Mouse (Mus musculus) heart, embryonic 15.5 days (tissue): Measurements from ENCODE around the gene S100a4. TPM values are rescaled to one million over a fixed set of nuclear protein-coding genes. Genes with fewer than 3 reads are reported as not detected.

Experiments used
- ATAC-seq: fragments of 200-750 bp; cut with Nextera tagmentation; replicated peaks from 2 replicates; pipeline ENCODE4 v1.8.0; 2017; ENCODE audit warnings: low read depth, moderate TSS enrichment; ENCODE audit not compliant: insufficient number of reproducible peaks, insufficient read depth, low FRiP score
- H3K27ac ChIP-seq: fragments of 300-500 bp; sonication (generic); 2 replicates; pipeline ENCODE4 v1.5.1; 2015; ENCODE audit warnings: mild to moderate bottlenecking, inconsistent platforms
- H3K27me3 ChIP-seq: fragments of 300-500 bp; sonication (generic); 2 replicates; pipeline ENCODE4 v1.6.1; 2015; ENCODE audit warnings: inconsistent platforms
- H3K36me3 ChIP-seq: fragments of 300-500 bp; sonication (generic); 2 replicates; pipeline ENCODE4 v1.6.1; 2015; ENCODE audit warnings: mild to moderate bottlenecking, inconsistent platforms
- H3K4me1 ChIP-seq: fragments of 300-500 bp; sonication (generic); replicated peaks from 2 replicates; pipeline ENCODE4 v1.6.1; 2015; ENCODE audit warnings: inconsistent platforms
- H3K4me2 ChIP-seq: fragments of 300-500 bp; sonication (generic); 2 replicates; pipeline ENCODE4 v1.6.1; 2015; ENCODE audit warnings: inconsistent platforms, mild to moderate bottlenecking, moderate library complexity
- H3K4me3 ChIP-seq: fragments of 300-500 bp; sonication (generic); 2 replicates; pipeline ENCODE4 v1.5.1; 2015; ENCODE audit warnings: mild to moderate bottlenecking, inconsistent platforms
- H3K9ac ChIP-seq: fragments of 300-500 bp; sonication (generic); 2 replicates; pipeline ENCODE4 v1.6.1; 2015; ENCODE audit warnings: mild to moderate bottlenecking, inconsistent platforms
- H3K9me3 ChIP-seq: fragments of 300-500 bp; sonication (generic); replicated peaks from 2 replicates; pipeline ENCODE4 v1.6.1; 2016; ENCODE audit warnings: inconsistent platforms
- WGBS: fragments of 180-500 bp; shearing (Covaris S2); methylation state at CpG from one replicate; pipeline ENCODE4 v1.1.7; 2015; ENCODE audit warnings: mixed read lengths; 5-methylcytosine and 5-hydroxymethylcytosine counted together
- polyA plus RNA-seq: library from polyadenylated mRNA; unstranded; fragments of >200 nt; fragmentation: Nextera tagmentation; extraction: Ambion mirVana; gene quantifications from 2 replicates; pipeline ENCODE4 v1.2.1, GENCODE M21; 2015

Gene S100a4
- polyA plus RNA-seq, 1 experiment from 2014 or later: 2.8 TPM

DNA sequence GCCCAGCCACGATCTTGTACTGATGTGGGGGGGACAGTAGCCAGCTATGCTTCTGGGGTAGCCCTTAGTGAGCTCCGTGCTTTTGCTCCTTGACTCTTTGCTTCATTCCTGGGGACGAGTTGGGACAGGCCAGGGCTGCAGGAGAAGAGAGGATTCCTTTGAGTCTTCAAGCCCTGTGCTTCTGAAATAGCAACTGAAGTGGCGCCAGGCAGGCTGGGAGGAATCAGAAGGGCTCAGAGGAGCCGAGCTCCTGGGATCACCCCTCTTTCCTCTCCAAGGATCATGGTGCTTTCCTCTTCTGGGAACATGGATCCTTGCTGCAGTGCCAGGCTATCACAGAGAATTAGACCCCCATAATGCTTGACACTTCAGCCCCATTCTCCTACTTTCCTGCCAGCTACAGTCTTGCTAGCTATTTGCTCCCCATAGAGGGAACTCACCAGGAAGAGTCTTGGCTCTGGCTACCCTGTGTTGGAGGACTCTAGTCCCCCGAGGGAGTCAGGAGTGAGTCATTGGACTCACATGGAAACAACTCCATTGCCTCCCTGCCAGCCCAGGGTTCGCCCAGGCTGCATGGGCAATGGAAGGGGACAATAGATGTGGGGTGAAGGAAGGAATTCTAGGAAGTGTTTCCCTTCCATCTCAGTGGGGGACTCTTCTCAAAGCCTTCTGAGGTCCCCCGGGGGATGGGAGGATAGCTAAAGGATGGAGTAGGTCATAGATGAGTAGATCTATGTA is 2.9 kb upstream of the S100a4 start:
- H3K27me3 ChIP-seq: no peaks in the 10 kb centered on the region
- H3K4me2 ChIP-seq: no peak overlapping the region
- no peaks in the 10 kb centered on the region for H3K36me3 ChIP-seq
- no peak overlapping the region for H3K27ac ChIP-seq
- peaks cover 29% of the 10 kb centered on the region for H3K4me1 ChIP-seq
- 54% methylated on average over 8 of the region's 8 CpGs for WGBS
- no peak overlapping the region for H3K4me3 ChIP-seq
- ATAC-seq: no peak
- no peak overlapping the region for H3K9ac ChIP-seq
- no peaks in the 10 kb centered on the region for H3K9me3 ChIP-seq

DNA sequence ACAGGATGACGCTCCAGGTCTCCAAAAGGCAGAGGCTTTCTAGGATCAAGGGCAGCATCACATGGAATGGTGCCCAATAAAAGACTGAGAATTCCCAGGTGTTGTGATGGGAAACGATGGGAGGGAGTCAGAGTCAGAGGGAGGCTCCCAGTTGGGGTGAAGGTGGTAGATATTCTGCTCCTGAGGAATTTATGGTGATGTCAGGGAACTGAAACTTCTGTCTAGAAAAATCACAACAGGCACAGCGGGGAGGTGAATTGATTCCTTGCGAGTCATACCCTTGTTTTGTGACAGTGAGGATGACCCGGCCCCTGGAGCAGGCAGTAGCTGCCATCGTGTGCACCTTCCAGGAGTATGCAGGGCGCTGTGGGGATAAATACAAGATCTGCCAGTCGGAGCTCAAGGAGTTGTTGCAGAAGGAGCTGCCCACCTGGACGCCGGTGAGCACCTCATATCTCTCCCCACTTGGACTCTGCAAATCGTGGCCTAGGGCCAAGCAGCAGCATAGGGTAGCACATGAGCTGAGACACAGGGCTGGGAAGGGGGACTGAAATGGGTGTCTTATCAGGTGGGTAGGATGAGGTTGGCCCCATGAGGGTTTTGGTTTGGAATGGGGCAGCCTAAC is 2.0 kb upstream of the S100a4 start, which contains the start of gene Gm42674:
Gm42674 (plus strand) TSS at position 419 of the 625 bp plus-strand sequence.
- 69% methylated on average over 11 of the region's 11 CpGs for WGBS
- no peak for ATAC-seq

DNA sequence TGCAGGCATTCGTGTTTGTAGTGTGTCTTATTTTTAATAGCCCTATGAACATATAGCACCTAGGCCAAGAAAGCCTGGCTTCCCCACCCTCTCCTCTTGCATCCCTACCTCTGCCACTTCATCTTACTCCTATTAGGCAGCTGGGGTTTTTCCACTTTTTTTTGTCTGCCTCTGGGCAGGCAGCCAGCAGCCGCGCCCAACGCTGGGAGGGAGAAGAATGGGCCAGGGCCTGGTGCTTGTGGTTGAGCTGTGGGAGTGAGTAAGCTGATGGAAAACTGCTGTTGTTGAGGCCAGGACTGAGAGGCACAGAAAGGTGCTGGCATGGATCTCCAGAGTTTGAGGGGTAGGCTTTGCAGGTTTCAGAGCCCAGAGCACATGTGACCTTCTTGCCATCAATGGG is 845 bp downstream of the S100a4 start:
- 28% methylated on average over 4 of the region's 4 CpGs for WGBS
- Histone ChIP-seq H3K4me1 (peaks cover 27% of the 10 kb centered on the region), H3K4me3 (no peak overlapping the region), H3K4me2 (no peak overlapping the region), H3K9ac (no peak overlapping the region), H3K27ac (peak overlapping the region; percentile 35), H3K36me3 (no peaks in the 10 kb centered on the region), H3K27me3 (no peaks in the 10 kb centered on the region), H3K9me3 (no peaks in the 10 kb centered on the region)
- peak; percentile 43; the same call in 1 of the 2 replicates for ATAC-seq

More for the DNA sequence above, 2.0 kb upstream of the S100a4 start, which contains the start of gene Gm42674:
- Histone ChIP-seq H3K4me2 (no peak within 1 kb of the TSS), H3K9me3 (no peaks in the 10 kb centered on the region), H3K36me3 (no peaks in the 10 kb centered on the region), H3K4me1 (peaks cover 29% of the 10 kb centered on the region), H3K27me3 (no peaks in the 10 kb centered on the region), H3K9ac (no peak within 1 kb of the TSS), H3K4me3 (no peak within 1 kb of the TSS), H3K27ac (no peak within 1 kb of the TSS)

DNA sequence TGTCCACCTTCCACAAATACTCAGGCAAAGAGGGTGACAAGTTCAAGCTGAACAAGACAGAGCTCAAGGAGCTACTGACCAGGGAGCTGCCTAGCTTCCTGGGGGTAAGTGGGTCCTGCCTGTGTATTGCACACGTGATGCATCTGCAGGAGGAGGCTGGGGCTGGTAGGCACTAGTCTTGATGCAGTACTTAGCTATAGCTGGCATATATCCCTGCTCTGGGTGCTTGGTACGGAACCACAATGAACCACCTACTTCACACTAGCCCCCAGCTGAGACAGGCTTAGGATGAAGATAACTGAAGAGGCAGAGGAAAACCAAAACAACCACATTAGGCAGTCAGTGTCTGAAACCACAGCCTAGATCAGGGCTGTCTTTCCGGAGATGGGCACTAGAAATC is 1.5 kb downstream of the S100a4 start:
- Histone ChIP-seq H3K9me3 (no peaks in the 10 kb centered on the region), H3K36me3 (no peaks in the 10 kb centered on the region), H3K27ac (peak overlapping the region; percentile 35), H3K4me3 (no peak overlapping the region), H3K4me2 (no peak overlapping the region), H3K27me3 (no peaks in the 10 kb centered on the region), H3K9ac (no peak overlapping the region), H3K4me1 (peaks cover 24% of the 10 kb centered on the region)
- no peak for ATAC-seq
- 78% methylated on average over 3 of the region's 3 CpGs for WGBS

DNA sequence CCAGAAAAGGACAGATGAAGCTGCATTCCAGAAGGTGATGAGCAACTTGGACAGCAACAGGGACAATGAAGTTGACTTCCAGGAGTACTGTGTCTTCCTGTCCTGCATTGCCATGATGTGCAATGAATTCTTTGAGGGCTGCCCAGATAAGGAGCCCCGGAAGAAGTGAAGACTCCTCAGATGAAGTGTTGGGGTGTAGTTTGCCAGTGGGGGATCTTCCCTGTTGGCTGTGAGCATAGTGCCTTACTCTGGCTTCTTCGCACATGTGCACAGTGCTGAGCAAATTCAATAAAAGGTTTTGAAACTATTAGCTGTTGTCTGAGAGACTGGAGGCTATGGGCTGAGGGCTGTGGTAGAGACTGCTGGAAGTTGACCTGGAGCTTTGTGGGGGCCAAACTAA is 2.2 kb downstream of the S100a4 start:
- Histone ChIP-seq H3K9ac (no peak overlapping the region), H3K9me3 (no peaks in the 10 kb centered on the region), H3K4me3 (no peak overlapping the region), H3K4me2 (no peak overlapping the region), H3K4me1 (peaks cover 20% of the 10 kb centered on the region), H3K27ac (no peak overlapping the region), H3K27me3 (no peaks in the 10 kb centered on the region), H3K36me3 (no peaks in the 10 kb centered on the region)
- no peak for ATAC-seq
- 62% methylated on average over 2 of the region's 2 CpGs for WGBS

DNA sequence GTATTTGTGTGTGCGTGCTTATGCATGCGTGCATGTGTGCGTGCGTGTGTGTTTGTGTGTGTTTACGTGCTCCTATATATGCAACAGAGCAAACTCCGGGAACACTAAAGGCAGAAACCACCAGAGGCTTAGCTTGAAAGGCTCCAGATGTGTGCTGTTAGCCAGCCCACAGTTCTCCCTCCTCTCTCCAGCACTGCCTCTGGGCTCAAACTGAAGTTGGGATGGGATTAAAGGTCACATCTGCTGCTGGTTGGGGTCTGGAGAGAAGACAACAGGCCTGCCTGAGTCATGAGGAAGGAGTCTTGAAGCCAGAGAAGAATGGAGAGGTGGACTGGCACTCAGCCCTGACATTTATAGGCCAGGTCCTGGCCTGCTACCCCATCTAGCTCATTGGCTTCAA is 2.6 kb downstream of the S100a4 start:
- Histone ChIP-seq H3K4me2 (no peak overlapping the region), H3K36me3 (no peaks in the 10 kb centered on the region), H3K4me1 (peaks cover 18% of the 10 kb centered on the region), H3K27me3 (no peaks in the 10 kb centered on the region), H3K9ac (no peak overlapping the region), H3K27ac (no peak overlapping the region), H3K4me3 (no peak overlapping the region), H3K9me3 (no peaks in the 10 kb centered on the region)
- ATAC-seq: no peak
- 84% methylated on average over 6 of the region's 6 CpGs for WGBS

DNA sequence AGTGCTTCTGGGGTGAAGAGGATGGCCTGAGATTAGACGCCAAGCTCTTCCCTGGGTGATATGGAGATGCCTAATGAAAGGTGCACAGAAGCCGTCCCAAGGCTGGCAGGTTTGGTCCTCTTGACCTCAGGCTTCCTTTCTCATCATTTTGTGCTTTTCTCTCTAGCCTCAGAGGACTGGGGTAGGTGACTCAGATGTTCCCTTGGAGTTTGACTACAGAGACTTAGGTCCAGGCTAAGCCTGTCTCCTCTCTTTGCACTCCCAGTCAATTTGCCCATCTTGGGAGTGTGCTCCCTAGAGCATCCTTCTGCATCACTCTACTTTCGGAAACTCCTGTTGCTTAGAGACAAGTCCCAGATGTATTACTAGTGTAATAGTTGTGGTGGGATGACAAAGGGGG is 3.8 kb downstream of the S100a4 start:
- Histone ChIP-seq H3K4me2 (no peak overlapping the region), H3K9me3 (no peaks in the 10 kb centered on the region), H3K27ac (no peak overlapping the region), H3K36me3 (no peaks in the 10 kb centered on the region), H3K27me3 (no peaks in the 10 kb centered on the region), H3K4me1 (peaks cover 18% of the 10 kb centered on the region), H3K4me3 (no peak overlapping the region), H3K9ac (no peak overlapping the region)
- ATAC-seq: no peak
- 75% methylated on average over 3 of the region's 3 CpGs for WGBS

DNA sequence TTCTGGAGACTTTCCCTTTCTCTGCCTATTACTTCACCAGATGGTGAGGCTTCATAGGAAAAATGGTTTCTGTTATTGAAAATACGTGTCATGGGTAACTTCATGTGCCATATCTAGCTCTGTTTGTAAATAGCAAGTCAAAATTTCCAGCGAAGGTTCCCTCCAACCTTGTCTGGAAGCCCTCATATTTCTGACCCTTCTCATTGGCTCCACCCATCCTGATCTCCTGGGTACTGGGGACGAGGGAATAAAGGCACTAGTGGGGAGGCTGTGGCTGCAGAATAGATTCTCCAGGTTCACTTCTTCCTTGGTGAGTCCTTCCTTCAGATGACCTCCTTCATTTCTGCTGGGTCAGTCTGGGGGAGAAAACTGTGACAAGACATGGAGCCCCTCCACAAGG is 4.7 kb downstream of the S100a4 start, which contains the start of gene S100a5:
S100a5 (plus strand) TSS at position 301 of the 400 bp plus-strand sequence.
- no peaks in the 10 kb centered on the region for H3K36me3 ChIP-seq
- peaks cover 25% of the 10 kb centered on the region for H3K4me1 ChIP-seq
- H3K9ac ChIP-seq: no peak within 1 kb of the TSS
- H3K9me3 ChIP-seq: no peaks in the 10 kb centered on the region
- no peak within 1 kb of the TSS for H3K4me3 ChIP-seq
- H3K27me3 ChIP-seq: no peaks in the 10 kb centered on the region
- no peak within 1 kb of the TSS for H3K4me2 ChIP-seq
- H3K27ac ChIP-seq: no peak within 1 kb of the TSS
- ATAC-seq: no peak
- WGBS: 58% methylated on average over 3 of the region's 3 CpGs

DNA sequence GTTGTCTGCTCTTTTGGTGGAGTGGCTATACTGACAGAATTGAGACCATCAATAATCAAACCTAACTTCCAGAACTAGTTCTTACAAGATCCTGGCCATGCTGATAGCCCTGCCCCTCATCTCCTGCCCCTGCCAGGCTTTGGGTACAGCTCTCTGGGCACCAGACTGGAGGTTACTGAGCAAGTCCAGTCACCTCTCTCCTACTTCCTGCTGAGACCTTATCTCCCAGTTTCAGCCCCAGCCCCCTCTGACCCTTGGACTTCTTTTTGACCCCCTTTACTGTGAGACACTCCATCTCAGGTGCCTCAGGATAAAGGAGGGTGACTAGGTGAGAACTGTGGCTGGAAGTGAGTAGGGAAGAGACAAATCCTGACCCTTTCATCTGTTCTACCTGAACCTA is 5.5 kb downstream of the S100a4 start:
- Histone ChIP-seq H3K9me3 (no peaks in the 10 kb centered on the region), H3K9ac (no peak overlapping the region), H3K36me3 (no peaks in the 10 kb centered on the region), H3K4me2 (no peak overlapping the region), H3K4me1 (peaks cover 17% of the 10 kb centered on the region), H3K4me3 (no peak overlapping the region), H3K27ac (no peak overlapping the region), H3K27me3 (no peaks in the 10 kb centered on the region)
- ATAC-seq: no peak

DNA sequence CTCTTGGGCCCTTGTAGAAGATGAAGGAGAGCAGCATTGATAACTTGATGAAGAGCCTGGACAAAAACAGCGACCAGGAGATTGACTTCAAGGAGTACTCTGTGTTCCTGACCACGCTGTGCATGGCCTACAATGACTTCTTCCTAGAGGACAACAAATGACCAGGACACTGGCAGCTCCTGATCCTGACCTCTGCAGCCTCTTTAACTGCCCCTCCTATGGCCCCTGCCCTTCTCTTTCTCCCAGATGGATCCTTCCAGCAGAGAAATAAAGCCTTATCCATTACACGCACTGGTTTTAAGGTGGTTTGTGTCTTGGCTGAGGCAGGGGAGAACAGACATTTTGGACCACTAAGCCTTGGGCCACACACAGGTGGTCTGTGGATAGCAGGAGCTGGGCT is 7.9 kb downstream of the S100a4 start:
- no peaks in the 10 kb centered on the region for H3K36me3 ChIP-seq
- H3K27ac ChIP-seq: no peak overlapping the region
- H3K27me3 ChIP-seq: no peaks in the 10 kb centered on the region
- H3K9me3 ChIP-seq: no peaks in the 10 kb centered on the region
- 77% methylated on average over 3 of the region's 3 CpGs for WGBS
- no peak overlapping the region for H3K9ac ChIP-seq
- peaks cover 20% of the 10 kb centered on the region for H3K4me1 ChIP-seq
- no peak overlapping the region for H3K4me2 ChIP-seq
- no peak for ATAC-seq
- H3K4me3 ChIP-seq: no peak overlapping the region

DNA sequence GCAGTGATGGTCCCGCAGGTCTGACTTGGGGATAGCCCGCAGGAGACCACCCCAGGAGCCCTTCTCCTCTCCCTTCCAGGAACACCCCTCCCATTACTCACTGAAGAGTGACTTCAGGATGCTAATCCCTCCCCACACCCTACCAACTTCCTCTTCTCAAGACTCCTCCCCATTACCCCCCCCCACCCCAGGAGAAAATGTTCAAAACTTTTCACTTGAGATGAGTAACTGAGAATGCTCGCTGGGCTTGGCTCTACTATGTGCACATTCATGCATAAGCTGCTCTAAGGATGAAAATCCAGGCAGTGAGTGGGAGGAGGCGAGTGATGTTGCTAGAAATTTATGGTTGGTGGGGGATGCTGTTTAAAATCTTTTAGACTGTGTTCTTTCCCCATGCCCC is 8.5 kb downstream of the S100a4 start:
- H3K9ac ChIP-seq: no peak overlapping the region

More for the DNA sequence above, 8.5 kb downstream of the S100a4 start:
- no peak overlapping the region for H3K4me2 ChIP-seq
- 58% methylated on average over 4 of the region's 4 CpGs for WGBS
- H3K36me3 ChIP-seq: no peaks in the 10 kb centered on the region
- no peak for ATAC-seq
- H3K4me3 ChIP-seq: no peak overlapping the region
- H3K4me1 ChIP-seq: peaks cover 20% of the 10 kb centered on the region
- no peaks in the 10 kb centered on the region for H3K27me3 ChIP-seq
- H3K27ac ChIP-seq: no peak overlapping the region
- no peaks in the 10 kb centered on the region for H3K9me3 ChIP-seq
